In the genomic region with DNA sequence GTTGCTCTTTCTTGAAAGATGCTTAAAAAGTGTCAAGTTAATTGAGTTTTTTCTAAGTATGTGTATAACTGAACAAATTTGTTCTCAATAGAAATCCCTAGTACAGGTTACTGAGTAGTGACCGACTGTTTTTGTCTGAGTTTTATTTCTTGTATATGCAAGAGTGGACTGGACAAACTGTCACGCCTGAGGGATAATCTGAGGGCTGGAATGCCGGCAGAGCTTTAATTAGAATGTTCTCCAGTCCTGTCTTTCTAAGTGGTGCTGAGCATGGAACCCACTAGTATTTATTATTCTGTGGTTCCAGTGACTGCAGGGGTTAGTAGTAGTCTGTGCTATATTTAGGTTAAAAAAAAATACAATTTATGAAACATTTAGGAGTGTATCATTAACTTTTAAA, we compare ENCODE assay signal across 23 mouse cellular contexts. TPM values are rescaled to one million over a fixed set of nuclear protein-coding genes. Genes with fewer than 3 reads are reported as not detected.
DNase-seq lines count a peak whose midpoint lies in the region; ATAC-seq and TF ChIP-seq lines count a peak whose summit lies in the region.
"Had no signal": no experiment of that assay in that cellular context is flagged by ENCODE, and none has a peak within 500 bp of the region (broad histone marks: within the 10 kb centered on the region; RNA-seq: fewer than 3 reads in every experiment).

No protein-coding gene starts in this region.

- H3K4me3 ChIP-seq in heart, embryonic 12.5 days, result no peak overlapping the region
- no peak overlapping the region for H3K4me3 ChIP-seq in liver, embryonic 15.5 days (replicated peaks)
- H3K4me3 ChIP-seq in kidney, postnatal 0 days (replicated peaks; ENCODE audit: low read depth, low read length), result no peak overlapping the region
- no peak overlapping the region for H3K4me3 ChIP-seq in forebrain, embryonic 15.5 days
- H3K4me3 ChIP-seq: embryonic facial prominence, embryonic 10.5 days; forebrain, embryonic 12.5 days; hindbrain, embryonic 10.5 days; limb, embryonic 15.5 days; megakaryocyte, embryonic 14.5 days; midbrain, embryonic 15.5 days had no signal

- H3K4me1 ChIP-seq in heart, embryonic 12.5 days (replicated peaks), result peaks cover 24% of the 10 kb centered on the region
- H3K4me1 ChIP-seq in liver, embryonic 15.5 days (replicated peaks), result peaks cover 55% of the 10 kb centered on the region
- 0 out of 2 replicates have a peak, but pooled peaks cover 3% of the 10 kb centered on the region for H3K4me1 ChIP-seq in kidney, postnatal 0 days (replicated peaks; ENCODE audit: insufficient read depth, low read length)
- no peaks in the 10 kb centered on the region for H3K4me1 ChIP-seq in forebrain, embryonic 15.5 days
- H3K4me1 ChIP-seq: embryonic facial prominence, embryonic 10.5 days; forebrain, embryonic 12.5 days; hindbrain, embryonic 10.5 days; limb, embryonic 15.5 days had no signal

- no peaks in the 10 kb centered on the region for H3K27me3 ChIP-seq in heart, embryonic 12.5 days (replicated peaks)
- H3K27me3 ChIP-seq in liver, embryonic 15.5 days, result no peaks in the 10 kb centered on the region
- H3K27me3 ChIP-seq in kidney, postnatal 0 days (ENCODE audit: insufficient read depth, low read length), result no peaks in the 10 kb centered on the region
- H3K27me3 ChIP-seq in forebrain, embryonic 15.5 days, result no peaks in the 10 kb centered on the region
- H3K27me3 ChIP-seq: forebrain, embryonic 12.5 days; limb, embryonic 15.5 days; megakaryocyte, embryonic 14.5 days; midbrain, embryonic 15.5 days had no signal

- 55% methylated on average over 3 of the region's 3 CpGs for WGBS in heart, embryonic 12.5 days
- 90% methylated on average over 3 of the region's 3 CpGs for WGBS in liver, embryonic 15.5 days (ENCODE audit: insufficient replicate concordance)
- 43% methylated on average over 3 of the region's 3 CpGs for WGBS in kidney, postnatal 0 days
- WGBS in forebrain, embryonic 15.5 days, result 78% methylated on average over 3 of the region's 3 CpGs

- peak overlapping the region; percentile 57; the same call in 1 of the 2 replicates for H3K27ac ChIP-seq in heart, embryonic 12.5 days (ENCODE audit: poor library complexity, severe bottlenecking)
- H3K27ac ChIP-seq in liver, embryonic 15.5 days (replicated peaks), result 0 out of 2 replicates have a peak overlapping the region, but pooled peaks have one; percentile 39
- H3K27ac ChIP-seq in kidney, postnatal 0 days, result no peak overlapping the region
- H3K27ac ChIP-seq in forebrain, embryonic 15.5 days (replicated peaks), result no peak overlapping the region
- H3K27ac ChIP-seq: embryonic facial prominence, embryonic 10.5 days; forebrain, embryonic 12.5 days; hindbrain, embryonic 10.5 days; hindbrain, postnatal 0 days; limb, embryonic 15.5 days; midbrain, embryonic 15.5 days had no signal

- no peak overlapping the region for H3K4me2 ChIP-seq in heart, embryonic 12.5 days
- H3K4me2 ChIP-seq in liver, embryonic 15.5 days, result no peak overlapping the region
- H3K4me2 ChIP-seq in kidney, postnatal 0 days (ENCODE audit: low read length), result no peak overlapping the region
- no peak overlapping the region for H3K4me2 ChIP-seq in forebrain, embryonic 15.5 days (replicated peaks)
- H3K4me2 ChIP-seq: forebrain, embryonic 12.5 days; limb, embryonic 15.5 days; midbrain, embryonic 15.5 days had no signal

- intact Hi-C loops in heart, postnatal 36 days (cut with DNase I), result no loop called here

- no peaks in the 10 kb centered on the region for H3K9me3 ChIP-seq in heart, embryonic 12.5 days (replicated peaks)
- H3K9me3 ChIP-seq in liver, embryonic 15.5 days (replicated peaks), result no peaks in the 10 kb centered on the region
- no peaks in the 10 kb centered on the region for H3K9me3 ChIP-seq in kidney, postnatal 0 days (replicated peaks; ENCODE audit: low read length)
- H3K9me3 ChIP-seq in forebrain, embryonic 15.5 days, result no peaks in the 10 kb centered on the region
- H3K9me3 ChIP-seq: embryonic facial prominence, embryonic 10.5 days; forebrain, embryonic 12.5 days; hindbrain, embryonic 10.5 days; limb, embryonic 15.5 days; megakaryocyte, embryonic 14.5 days; midbrain, embryonic 15.5 days had no signal

- no peak for DNase-seq in heart, postnatal 36 days
- DNase-seq in liver, result no peak
- DNase-seq in kidney, postnatal 0 days (ENCODE audit: low spot score), result peak; percentile 42
- no peak for DNase-seq in right cerebral cortex, postnatal 14 days
- DNase-seq: adrenal gland, postnatal 10 days; cerebellum, adult 9-10 months; gastrocnemius, postnatal 25 days; lung, adult 2 months; retina, postnatal 1 day; right cerebral cortex, postnatal 4 days; thymus, adult 2 months had no signal

- no peak overlapping the region for H3K9ac ChIP-seq in heart, embryonic 12.5 days
- no peak overlapping the region for H3K9ac ChIP-seq in liver, embryonic 15.5 days
- H3K9ac ChIP-seq in kidney, postnatal 0 days (ENCODE audit: low read depth, low read length), result no peak overlapping the region
- H3K9ac ChIP-seq in forebrain, embryonic 15.5 days (replicated peaks), result no peak overlapping the region
- H3K9ac ChIP-seq: forebrain, embryonic 12.5 days; limb, embryonic 15.5 days; midbrain, embryonic 15.5 days had no signal

- ATAC-seq in heart, embryonic 12.5 days (ENCODE audit: insufficient number of reproducible peaks, low FRiP score), result no peak
- no peak for ATAC-seq in liver, embryonic 15.5 days (ENCODE audit: insufficient read depth)
- no peak for ATAC-seq in kidney, postnatal 0 days (replicated peaks; ENCODE audit: low FRiP score, low read depth)
- ATAC-seq in forebrain, embryonic 15.5 days (replicated peaks), result no peak
- ATAC-seq: activated CD4-positive, CD25-positive, alpha-beta regulatory T cell, adult 4 months; hindbrain, postnatal 0 days; intestine, postnatal 0 days; midbrain, embryonic 15.5 days had no signal

- TF ChIP-seq CTCF in kidney, postnatal 0 days (IDR thresholded peaks at IDR 0.05; ENCODE audit: low read depth), result no peak

- H3K36me3 ChIP-seq in heart, embryonic 12.5 days, result peaks cover 25% of the 10 kb centered on the region
- peaks cover 65% of the 10 kb centered on the region for H3K36me3 ChIP-seq in liver, embryonic 15.5 days (replicated peaks)
- 0 out of 2 replicates have a peak, but pooled peaks cover 3% of the 10 kb centered on the region for H3K36me3 ChIP-seq in kidney, postnatal 0 days (ENCODE audit: insufficient read depth, low read length)
- 0 out of 2 replicates have a peak, but pooled peaks cover 9% of the 10 kb centered on the region for H3K36me3 ChIP-seq in forebrain, embryonic 15.5 days
- H3K36me3 ChIP-seq: midbrain, embryonic 15.5 days had no signal

RNA-seq across cellular contexts. Expression of a gene that starts 30.8 kb away (rescaled TPM):
- 68.7 and 70.2 TPM in 2 replicates for polyA plus RNA-seq in heart, embryonic 12.5 days (2016; fragmentation: Nextera tagmentation; extraction: Ambion mirVana)
- 10 to 100 TPM; 55.5 to 62.1 TPM for total RNA-seq in heart, postnatal 36 days (2021)
- polyA plus RNA-seq in liver, embryonic 15.5 days (2015; fragmentation: Nextera tagmentation; extraction: Ambion mirVana), result 31.7 and 35.7 TPM in 2 replicates
- polyA plus RNA-seq in kidney, postnatal 0 days (2015; fragmentation: Nextera tagmentation; extraction: Ambion mirVana), result 56.7 and 61.8 TPM in 2 replicates
- polyA plus RNA-seq in forebrain, embryonic 15.5 days (2015; fragmentation: Nextera tagmentation; extraction: Ambion mirVana), result 129 TPM in 2 replicates

Comparison
In these comparisons a context has a peak if more than half of its experiments do, and no peak if none do; other contexts are left out.
1. H3K27ac ChIP-seq: peak in heart, embryonic 12.5 days (single experiment) and liver, embryonic 15.5 days (single experiment); none in kidney, postnatal 0 days (single experiment) and forebrain, embryonic 15.5 days (single experiment).